Mouse (Mus musculus) kidney, postnatal 36 days (tissue): ENCODE data around the gene Apba2.

Experiments used
- DNase-seq, 2 experiments: peaks; one replicate each; pipeline ENCODE4 v3.0.0; 2021 to 2022; ENCODE audit warnings: mixed read lengths in 2 of 2

Gene Apba2

GRCm38 (mm10) chr7:64501536-64502270, at the start of gene Apba2:
Gene Apba2 (plus strand): TSS chr7:64501706.
- peak in 1 of 2 experiments; percentile 53 for DNase-seq

DNA sequence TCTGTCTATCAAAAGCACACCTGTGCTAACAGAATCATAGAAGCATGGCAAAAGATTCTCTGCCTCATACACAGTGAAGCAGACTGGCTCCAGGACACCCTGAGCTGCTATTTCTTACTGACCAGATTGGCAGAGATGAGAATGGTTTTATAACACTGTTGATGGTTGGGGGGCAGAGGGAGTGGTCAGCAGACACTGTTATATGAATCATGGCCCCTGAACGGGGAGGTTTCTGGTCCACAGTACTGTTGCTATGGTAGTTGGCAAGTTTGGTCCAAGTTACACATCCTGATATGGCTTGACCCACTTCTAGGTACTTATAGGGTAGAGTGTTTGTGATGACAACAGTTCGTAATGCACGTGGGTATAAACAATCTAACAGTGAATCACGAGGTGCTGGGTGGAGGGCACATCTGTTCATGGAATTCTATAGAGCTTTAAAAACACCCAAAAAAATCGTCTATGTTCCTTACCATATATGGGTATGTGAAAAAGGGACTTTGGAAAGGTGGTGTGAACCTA, 49.6 kb upstream of the Apba2 start:
- DNase-seq = no peak

DNA sequence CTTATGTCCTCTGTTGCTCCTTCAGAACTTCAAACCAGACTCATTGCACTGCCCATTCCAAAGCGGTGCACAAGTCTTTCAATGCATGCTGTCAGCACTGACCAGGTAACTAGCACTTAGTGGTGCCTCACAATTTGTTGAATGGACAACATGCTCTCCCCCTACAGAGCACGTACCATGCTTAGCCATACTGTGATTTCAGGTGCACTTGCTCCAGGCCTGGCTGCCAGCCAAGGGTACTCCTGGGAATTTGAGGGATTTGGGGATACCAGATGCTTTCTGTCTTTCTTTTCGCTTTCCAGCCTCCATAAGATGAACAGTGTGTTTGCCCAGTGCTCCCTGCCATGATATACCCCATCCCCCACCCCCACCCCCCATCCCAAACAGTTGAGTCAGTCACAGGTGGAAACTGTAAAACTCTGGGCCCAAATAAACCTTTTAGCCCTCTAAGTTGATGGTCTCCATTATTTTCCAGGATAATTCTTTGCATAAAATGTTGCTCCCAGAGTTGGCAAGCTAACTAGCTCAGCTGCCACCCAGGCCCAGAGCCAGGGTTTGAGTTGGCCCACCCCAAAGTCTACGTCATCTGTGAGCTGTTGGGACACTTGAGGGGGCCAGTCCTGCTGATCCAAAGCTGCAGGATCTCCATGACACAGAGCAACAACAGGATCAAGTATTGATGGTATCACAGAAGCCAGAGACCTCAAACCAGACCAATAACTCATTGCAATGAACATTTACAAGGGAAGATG, 48.9 kb upstream of the Apba2 start:
- no peak for DNase-seq

GRCm38 (mm10) chr7:64456176-64456575, 45.3 kb upstream of the Apba2 start:
- no peak for DNase-seq

DNA sequence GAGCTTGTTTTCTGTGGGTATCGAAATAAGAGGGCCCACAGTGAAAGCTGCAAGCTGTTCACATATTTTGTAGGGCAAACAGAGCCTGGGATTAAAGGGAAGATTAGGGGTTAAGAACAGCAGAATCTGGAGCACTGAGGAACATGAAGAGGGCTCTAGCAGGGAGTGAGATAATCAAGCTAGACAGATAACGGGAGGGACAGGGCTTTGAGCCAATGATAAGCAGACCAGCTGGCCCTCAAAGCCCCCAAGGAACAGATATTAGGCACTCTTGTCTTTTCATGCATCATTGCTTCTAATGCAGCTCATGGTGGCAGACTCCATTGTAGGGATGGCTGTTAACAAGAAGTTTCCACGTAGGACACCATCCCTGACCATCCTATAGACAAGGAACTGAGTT, 44.8 kb upstream of the Apba2 start:
- DNase-seq = no peak

- no peak for DNase-seq
Measured at GRCm38 (mm10) chr7:64457811-64458210, 43.7 kb upstream of the Apba2 start.

- peak in 1 of 2 experiments; percentile 26 for DNase-seq
Measured at GRCm38 (mm10) chr7:64497438-64497837, 4.1 kb upstream of the Apba2 start.

DNA sequence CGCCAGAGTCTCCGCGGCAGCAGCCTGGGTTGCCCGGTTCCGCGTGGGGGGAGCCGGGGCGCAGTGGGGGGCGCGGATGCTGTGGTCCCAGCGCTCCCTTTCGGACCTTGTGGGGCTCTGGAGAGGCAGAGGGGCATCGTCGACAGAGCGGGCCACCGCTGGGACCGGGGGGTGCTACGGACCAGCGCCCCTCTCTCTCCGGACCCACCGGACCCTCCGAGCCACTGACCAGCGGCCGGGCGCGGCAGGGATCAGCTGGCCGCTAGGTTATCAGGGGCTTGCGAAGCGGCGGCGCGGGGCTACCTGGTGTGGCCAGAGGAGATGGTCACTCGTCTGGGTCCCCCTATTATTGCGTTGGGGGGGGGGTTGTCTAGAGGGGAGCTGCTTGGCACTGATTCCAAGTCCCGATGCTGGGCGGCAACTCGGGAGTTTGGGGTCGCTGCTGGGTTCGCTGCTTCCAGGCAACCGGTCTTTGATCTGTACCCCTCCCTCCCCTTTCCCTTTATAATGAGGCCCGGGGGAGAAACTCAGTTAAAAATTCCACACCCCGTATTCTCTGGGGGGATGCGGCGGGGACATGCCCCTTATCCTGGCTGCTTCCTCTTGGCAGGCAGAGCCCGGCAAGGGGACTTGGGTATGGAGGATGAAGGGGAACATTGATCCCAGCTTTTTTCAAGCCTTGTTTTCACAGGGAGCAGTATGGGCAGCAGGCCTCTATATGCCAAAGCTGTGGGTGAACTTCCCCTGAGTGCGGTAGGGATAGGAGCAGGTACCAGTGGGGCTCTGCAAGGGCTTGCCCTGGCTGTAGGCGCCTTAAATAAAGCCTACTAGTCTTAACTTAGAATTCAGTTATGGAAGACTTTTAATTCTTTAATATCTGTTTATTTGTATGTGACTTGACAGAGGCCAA, 1.0 kb downstream of the Apba2 start:
- DNase-seq = no peak

DNA sequence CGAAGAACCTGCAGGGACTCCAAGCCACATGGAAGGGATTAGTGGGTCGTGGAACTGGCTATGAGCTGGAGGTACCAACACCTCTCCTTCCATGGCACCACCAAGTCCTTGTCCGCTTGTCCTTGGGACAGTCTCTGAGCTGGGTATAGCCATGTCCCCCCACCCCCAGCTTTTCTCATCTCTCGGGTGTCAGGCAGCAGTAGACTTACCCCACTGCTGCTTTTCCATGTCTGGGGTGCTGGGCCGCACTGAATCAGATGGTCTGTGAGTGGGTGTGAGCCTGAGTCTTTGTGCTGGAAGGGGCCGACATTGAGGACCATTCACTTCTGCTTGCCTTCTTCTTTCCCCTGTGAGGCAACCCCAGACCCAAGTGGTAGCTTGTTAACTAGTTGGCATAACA, 2.1 kb downstream of the Apba2 start:
- DNase-seq = no peak

GRCm38 (mm10) chr7:64504691-64505231, 3.3 kb downstream of the Apba2 start:
- DNase-seq = no peak

GRCm38 (mm10) chr7:64505571-64505970, 4.1 kb downstream of the Apba2 start:
- no peak for DNase-seq

- no peak for DNase-seq
Measured at GRCm38 (mm10) chr7:64508826-64509225, 7.3 kb downstream of the Apba2 start.

DNA sequence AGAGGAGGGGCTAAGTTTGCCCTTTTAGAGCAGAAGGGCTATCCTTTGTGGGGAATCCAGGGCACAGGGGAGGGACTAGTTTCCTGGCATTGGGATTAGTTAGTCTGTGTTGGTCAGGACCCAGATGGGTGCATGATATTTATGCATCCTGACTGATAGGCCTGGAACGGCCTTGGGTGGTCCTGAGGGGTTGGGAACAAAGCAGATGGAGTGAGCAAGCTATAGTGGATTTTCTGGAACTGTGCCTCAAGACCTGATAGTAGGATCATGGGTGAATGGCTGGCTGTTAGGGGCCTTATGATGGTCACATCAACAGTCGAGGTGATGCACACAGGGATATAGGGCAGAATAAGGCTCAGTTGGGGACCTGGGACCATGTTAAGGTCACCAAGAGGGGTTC, 8.4 kb downstream of the Apba2 start:
- no peak for DNase-seq

- DNase-seq = no peak
Measured at GRCm38 (mm10) chr7:64510526-64511210, 9.2 kb downstream of the Apba2 start.

DNA sequence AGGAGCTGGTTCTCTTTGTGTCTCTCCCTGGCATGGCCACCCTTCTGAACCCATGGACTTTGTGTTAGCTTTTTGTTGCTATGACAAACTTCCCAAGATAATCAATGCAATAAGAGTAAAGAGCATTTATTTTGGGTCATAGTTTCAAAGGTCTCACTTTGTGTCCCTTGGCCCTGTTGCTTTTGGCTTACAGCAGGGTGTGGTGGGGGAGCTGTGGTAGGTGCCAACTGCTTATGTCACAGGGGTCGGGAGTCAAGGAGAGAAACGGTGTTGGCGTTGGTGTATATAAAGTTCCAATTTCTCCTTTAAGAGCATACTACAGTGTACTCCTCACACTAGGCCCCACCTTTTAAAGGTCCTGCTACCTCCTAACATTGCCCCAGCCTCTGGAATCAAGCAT, 12.1 kb downstream of the Apba2 start:
- DNase-seq = no peak

- no peak for DNase-seq
Measured at GRCm38 (mm10) chr7:64515280-64515679, 13.8 kb downstream of the Apba2 start.

GRCm38 (mm10) chr7:64515891-64516290, 14.4 kb downstream of the Apba2 start:
- DNase-seq = no peak

- no peak for DNase-seq
Measured at GRCm38 (mm10) chr7:64519091-64519490, 17.6 kb downstream of the Apba2 start.

DNA sequence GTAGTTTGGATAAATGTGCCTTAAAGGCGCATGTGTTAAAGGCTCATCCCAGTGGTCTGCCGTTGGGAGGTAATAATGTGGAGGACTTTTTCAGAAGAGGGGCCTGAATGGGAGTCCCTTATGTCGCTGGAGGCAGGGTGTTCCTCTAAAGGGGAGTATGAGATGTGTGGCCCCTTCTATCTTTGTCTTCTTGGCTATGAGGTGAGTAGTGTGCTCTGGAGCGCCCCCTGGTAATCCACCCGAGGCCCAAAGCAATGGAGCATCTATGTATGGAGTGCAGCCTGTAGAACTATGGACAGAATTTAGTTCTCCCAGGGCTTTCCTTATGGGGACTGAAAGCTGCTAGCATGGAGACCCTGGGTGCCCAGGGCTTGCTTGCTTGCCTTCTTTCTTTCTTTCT, 18.0 kb downstream of the Apba2 start:
- no peak for DNase-seq

DNA sequence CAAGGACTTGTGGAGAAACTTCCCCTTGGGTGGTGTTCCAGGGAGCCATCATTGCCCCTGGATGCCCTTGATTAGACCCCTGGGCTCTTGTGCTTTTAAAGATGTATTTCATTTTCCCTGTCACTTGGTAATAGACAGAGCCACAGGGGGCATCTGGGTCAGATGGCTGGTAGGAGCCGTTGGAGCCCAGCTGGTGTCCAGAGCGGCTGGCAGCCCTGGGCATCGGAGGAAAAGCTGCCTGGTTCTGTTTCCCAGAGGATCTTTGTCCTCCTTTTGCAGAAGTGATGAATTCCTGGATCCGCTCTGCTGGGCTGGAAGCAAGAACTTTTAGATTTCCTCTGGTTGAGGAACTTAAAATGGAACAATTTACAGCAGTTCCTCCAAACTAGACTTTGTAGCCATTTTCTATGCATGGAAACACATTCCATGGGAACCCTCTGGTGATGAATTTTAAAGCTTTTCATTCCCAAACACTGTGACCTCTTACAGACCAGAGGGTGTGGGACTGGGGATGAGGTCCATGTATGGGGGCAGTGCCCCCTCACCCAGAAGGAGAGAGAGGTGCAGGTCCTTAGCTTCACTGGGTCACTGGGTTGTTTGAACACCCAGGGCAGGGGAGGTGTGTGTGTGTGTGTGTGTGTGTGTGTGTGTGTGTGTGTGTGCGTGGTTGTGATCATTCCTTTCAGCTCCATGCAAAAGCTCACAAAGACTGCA, 20.3 kb downstream of the Apba2 start:
- no peak for DNase-seq

- no peak for DNase-seq
Measured at GRCm38 (mm10) chr7:64522409-64522730, 20.9 kb downstream of the Apba2 start.

DNA sequence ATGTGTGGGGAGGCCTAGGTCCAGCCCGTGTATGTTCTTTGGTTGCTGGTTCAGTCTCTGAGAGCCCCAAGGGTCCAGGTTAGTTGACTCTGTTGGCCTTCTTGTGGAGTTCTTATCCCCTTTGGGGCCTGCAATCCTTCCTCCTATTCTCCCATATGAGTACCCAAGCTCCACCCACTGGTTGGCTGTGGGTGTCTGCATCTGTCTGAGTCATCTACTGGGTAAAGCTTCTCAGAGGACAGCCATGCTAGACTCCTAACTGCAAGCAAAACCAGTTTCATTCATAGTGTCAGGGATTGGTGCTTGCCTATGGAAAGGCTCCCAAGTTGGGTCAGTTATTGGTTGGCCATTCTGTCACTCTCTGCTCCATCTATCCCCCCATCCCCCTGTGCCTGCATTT, 29.8 kb downstream of the Apba2 start:
- DNase-seq = no peak
